Mouse (Mus musculus): ENCODE measurements around the gene Cand2. TPM values are rescaled to one million over a fixed set of nuclear protein-coding genes. Genes with fewer than 3 reads are reported as not detected.

Cand2 gene
- total and polyA plus RNA-seq, 3 experiments = 3.6 to 17.1 (median 7.8) TPM

DNA sequence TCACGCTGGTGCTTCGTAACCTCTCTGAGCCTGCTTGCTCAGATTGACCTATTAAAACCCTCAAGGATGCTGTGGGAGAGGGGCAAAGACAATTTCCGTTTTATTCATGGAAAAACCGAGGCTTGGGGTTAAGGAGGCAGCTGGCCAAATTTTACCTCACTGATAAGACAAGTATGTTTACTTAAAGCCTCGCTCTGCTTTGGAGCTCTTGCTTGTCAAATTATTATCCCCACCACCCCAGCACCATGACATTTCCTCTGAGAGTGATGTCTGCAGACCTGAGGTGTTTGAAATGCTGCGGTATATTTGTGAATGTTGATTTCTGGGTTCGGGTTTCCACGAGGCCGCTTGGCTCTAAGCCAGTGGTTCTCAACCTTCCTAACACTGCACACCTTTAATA lies 2.0 kb downstream of the Cand2 start:
- dilution Hi-C loops (cut with MboI; ENCODE audit: extremely low pct_ligation_motif_present, extremely low pct_unique_long_range_greater_than_20kb, low sequenced_read_pairs) = no loop called here
- H3K4me1 ChIP-seq (ENCODE audit: control insufficient read depth in 1 of 2, insufficient read depth in 2 of 2) = peaks cover 6 to 24% of the 10 kb centered on the region in 2 experiments

DNA sequence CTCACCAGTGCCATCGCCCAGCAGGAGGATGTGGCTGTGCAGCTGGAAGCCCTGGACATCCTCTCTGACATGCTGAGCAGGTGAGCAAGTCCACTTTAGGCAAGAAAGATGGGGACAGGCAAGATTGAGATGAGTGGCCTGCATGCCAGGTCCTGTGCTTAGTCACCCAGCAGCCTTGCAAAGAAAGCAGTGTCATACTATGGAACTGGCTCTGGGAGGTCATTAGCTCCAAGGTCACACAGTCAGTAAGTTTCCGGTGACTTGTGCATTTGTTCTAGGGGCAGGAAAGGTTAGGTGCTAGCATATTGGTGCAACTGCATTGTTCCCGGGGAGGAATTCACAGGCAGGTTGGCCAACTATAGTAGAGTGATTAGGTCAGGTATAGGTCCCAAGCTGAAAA lies 8.4 kb downstream of the Cand2 start:
- no peak overlapping the region for H3K9ac ChIP-seq (ENCODE audit: insufficient read depth, low read depth)
- H3K4me2 ChIP-seq (ENCODE audit: insufficient read depth, low read depth, poor library complexity, severe bottlenecking) = no peak overlapping the region
- H3K27me3 ChIP-seq (replicated peaks) = no peaks in the 10 kb centered on the region
- H3K4me1 ChIP-seq (ENCODE audit: control insufficient read depth in 1 of 2, insufficient read depth in 2 of 2) = no peaks in the 10 kb centered on the region; a peak in 1 of 4 replicates
- in situ Hi-C loops (cut with MboI; ENCODE audit: low pct_ligation_motif_present, low pct_unique_long_range_greater_than_20kb, low sequenced_read_pairs) (no loop called here), dilution Hi-C loops (cut with MboI; ENCODE audit: extremely low pct_ligation_motif_present, extremely low pct_unique_long_range_greater_than_20kb, low sequenced_read_pairs) (no loop called here)
- H3K79me2 ChIP-seq (replicated peaks; ENCODE audit: control insufficient read depth, extremely low read depth, insufficient read depth, poor library complexity, severe bottlenecking) = no peaks in the 10 kb centered on the region
- no peak for DNase-seq (ENCODE audit: extremely low read depth)
- TF ChIP-seq IRF4 (IDR thresholded peaks at IDR 0.05; ENCODE audit: low read depth, low read length) (no peak), TCF12 (IDR thresholded peaks at IDR 0.05; ENCODE audit: low read depth, low read length) (no peak), EP300 (IDR thresholded peaks at IDR 0.05; ENCODE audit: low read length) (no peak), JUND (conservative IDR thresholded peaks at IDR 0.05; ENCODE audit: low read depth, low read length) (no peak), JUN (IDR thresholded peaks at IDR 0.05; ENCODE audit: insufficient read depth, low read depth, low read length) (no peak), USF1 (IDR thresholded peaks at IDR 0.05; ENCODE audit: low read depth, low read length) (no peak), ETS1 (conservative IDR thresholded peaks at IDR 0.05; ENCODE audit: low read depth, low read length) (no peak), CHD2 (IDR thresholded peaks at IDR 0.05; ENCODE audit: low read length) (no peak), MYC (IDR thresholded peaks at IDR 0.05; ENCODE audit: low read depth, low read length) (no peak), SIN3A (IDR thresholded peaks at IDR 0.05; ENCODE audit: low read length) (no peak), NRF1 (IDR thresholded peaks at IDR 0.05; ENCODE audit: low read depth, low read length) (no peak), ZMIZ1 (IDR thresholded peaks at IDR 0.05; ENCODE audit: low read depth, low read length) (no peak), ZKSCAN1 (IDR thresholded peaks at IDR 0.05; ENCODE audit: borderline replicate concordance, low read depth, low read length) (no peak), TBP (conservative IDR thresholded peaks at IDR 0.05; ENCODE audit: low read depth, low read length) (no peak), MAX (IDR thresholded peaks at IDR 0.05; ENCODE audit: low read length) (no peak), HCFC1 (IDR thresholded peaks at IDR 0.05; ENCODE audit: low read depth, low read length) (no peak)
- H3K27ac ChIP-seq (ENCODE audit: insufficient read depth, low read depth) = no peak overlapping the region
- H3K36me3 ChIP-seq (replicated peaks in 1 of 2; ENCODE audit: control insufficient read depth in 1 of 2, insufficient read depth in 1 of 2, low read length in 1 of 2) = peaks cover 55 to 93% of the 10 kb centered on the region in 2 experiments
- H3K4me3 ChIP-seq (replicated peaks in 1 of 3; ENCODE audit: low read depth in 2 of 3, low read length in 2 of 3, poor library complexity in 1 of 3) = no peak overlapping the region
- no peaks in the 10 kb centered on the region for H3K9me3 ChIP-seq (replicated peaks; ENCODE audit: low read length)

More for the DNA sequence above, 2.0 kb downstream of the Cand2 start:
- H3K79me2 ChIP-seq (replicated peaks; ENCODE audit: control insufficient read depth, extremely low read depth, insufficient read depth, poor library complexity, severe bottlenecking) = peaks cover 4% of the 10 kb centered on the region
- no peak overlapping the region for H3K4me3 ChIP-seq (replicated peaks in 1 of 3; ENCODE audit: low read depth in 2 of 3, low read length in 2 of 3, poor library complexity in 1 of 3)
- peaks cover 9 to 38% of the 10 kb centered on the region in 2 experiments for H3K36me3 ChIP-seq (replicated peaks in 1 of 2; ENCODE audit: control insufficient read depth in 1 of 2, insufficient read depth in 1 of 2, low read length in 1 of 2)
- H3K9me3 ChIP-seq (replicated peaks; ENCODE audit: low read length) = no peaks in the 10 kb centered on the region
- no peak overlapping the region for H3K27ac ChIP-seq (ENCODE audit: insufficient read depth, low read depth)
- TF ChIP-seq JUN (IDR thresholded peaks at IDR 0.05; ENCODE audit: insufficient read depth, low read depth, low read length) (no peak), EP300 (IDR thresholded peaks at IDR 0.05; ENCODE audit: low read length) (no peak), UBTF (IDR thresholded peaks at IDR 0.05; ENCODE audit: low read depth, low read length) (no peak), USF2 (conservative IDR thresholded peaks at IDR 0.05; ENCODE audit: low read depth, low read length) (no peak), SIN3A (IDR thresholded peaks at IDR 0.05; ENCODE audit: low read length) (no peak), ELF1 (IDR thresholded peaks at IDR 0.05; ENCODE audit: low read depth, low read length) (no peak), ZC3H11A (IDR thresholded peaks at IDR 0.05; ENCODE audit: low read depth, low read length) (no peak), POLR2AphosphoS2 (IDR thresholded peaks at IDR 0.05; ENCODE audit: low read depth, low read length) (no peak), ZKSCAN1 (IDR thresholded peaks at IDR 0.05; ENCODE audit: borderline replicate concordance, low read depth, low read length) (no peak), GABPA (IDR thresholded peaks at IDR 0.05; ENCODE audit: insufficient replicate concordance, low read depth, low read length) (no peak), CTCF (conservative IDR thresholded peaks at IDR 0.05 in 1 of 2, IDR thresholded peaks at IDR 0.05 in 1 of 2; ENCODE audit: low read depth in 2 of 2, low read length in 2 of 2) (no peak), KAT2A (IDR thresholded peaks at IDR 0.05; ENCODE audit: insufficient replicate concordance, low read length) (no peak), RAD21 (IDR thresholded peaks at IDR 0.05; ENCODE audit: low read depth, low read length) (no peak), MAFK (IDR thresholded peaks at IDR 0.05; ENCODE audit: insufficient replicate concordance, low read length) (no peak)
- DNase-seq (ENCODE audit: extremely low read depth) = no peak
- H3K9ac ChIP-seq (ENCODE audit: insufficient read depth, low read depth) = no peak overlapping the region
- H3K27me3 ChIP-seq (replicated peaks) = no peaks in the 10 kb centered on the region
- in situ Hi-C loops (cut with MboI; ENCODE audit: low pct_ligation_motif_present, low pct_unique_long_range_greater_than_20kb, low sequenced_read_pairs) = no loop called here
- 0 out of 2 replicates have a peak overlapping the region, but pooled peaks have one; percentile 8 for H3K4me2 ChIP-seq (ENCODE audit: insufficient read depth, low read depth, poor library complexity, severe bottlenecking)

Data from CH12.LX (cell line).